Mouse (Mus musculus) intestine, postnatal 0 days (tissue): Measurements from ENCODE around the gene Hbq1a. TPM values are rescaled to one million over a fixed set of nuclear protein-coding genes. Genes with fewer than 3 reads are reported as not detected.

Experiments used
- ATAC-seq: fragments of 200-750 bp; cut with Nextera tagmentation; 2 replicates; pipeline ENCODE4 v1.8.0; 2017; ENCODE audit warnings: mild to moderate bottlenecking, moderate TSS enrichment, moderate library complexity
- H3K27ac ChIP-seq: fragments of 300-500 bp; sonication (generic); 2 replicates; pipeline ENCODE4 v1.5.1; 2014; ENCODE audit warnings: mild to moderate bottlenecking, low read depth, low read length, moderate library complexity
- H3K27me3 ChIP-seq: fragments of 300-500 bp; sonication (generic); replicated peaks from 2 replicates; pipeline ENCODE4 v1.6.1; 2014; ENCODE audit warnings: low read length, mixed read lengths; ENCODE audit not compliant: control insufficient read depth, insufficient read depth
- H3K36me3 ChIP-seq: fragments of 300-500 bp; sonication (generic); 2 replicates; pipeline ENCODE4 v1.6.1; 2014; ENCODE audit warnings: mild to moderate bottlenecking, moderate library complexity; ENCODE audit not compliant: control insufficient read depth, insufficient read depth
- H3K4me1 ChIP-seq: fragments of 300-500 bp; sonication (generic); replicated peaks from 2 replicates; pipeline ENCODE4 v1.6.1; 2014; ENCODE audit warnings: antibody characterized with exemption, low read length, mixed read lengths; ENCODE audit not compliant: control insufficient read depth, insufficient read depth
- H3K4me2 ChIP-seq: fragments of 300-500 bp; sonication (generic); replicated peaks from 2 replicates; pipeline ENCODE4 v1.6.1; 2014; ENCODE audit warnings: low read depth, mild to moderate bottlenecking, moderate library complexity
- H3K4me3 ChIP-seq: fragments of 300-500 bp; sonication (generic); 2 replicates; pipeline ENCODE4 v1.5.1; 2014; ENCODE audit warnings: low read depth, low read length
- H3K9ac ChIP-seq: fragments of 300-500 bp; sonication (generic); 2 replicates; pipeline ENCODE4 v1.6.1; 2014; ENCODE audit warnings: mild to moderate bottlenecking, low read depth, low read length
- H3K9me3 ChIP-seq: fragments of 300-500 bp; sonication (generic); 2 replicates; pipeline ENCODE4 v1.6.1; 2016; ENCODE audit warnings: mixed run types; ENCODE audit not compliant: control insufficient read depth
- CTCF ChIP-seq: sonication (generic); IDR thresholded peaks from 2 replicates; pipeline ENCODE4 v1.5.1; 2016; ENCODE audit warnings: low read depth, mild to moderate bottlenecking, control low read depth, antibody characterized with exemption, moderate library complexity
- WGBS: fragments of 180-500 bp; shearing (Covaris S2); extraction: QIAGEN DNeasy Blood & Tissue Kit; methylation state at CpG from one replicate; pipeline ENCODE4 v1.1.7; 2014; 5-methylcytosine and 5-hydroxymethylcytosine counted together
- polyA plus RNA-seq: library from polyadenylated mRNA; unstranded; fragments of >200 nt; fragmentation: Nextera tagmentation; extraction: Ambion mirVana; gene quantifications from 2 replicates; pipeline ENCODE4 v1.2.1, GENCODE M21; 2015

Gene Hbq1a
- polyA plus RNA-seq, 1 experiment from 2014 or later, result 0.21 TPM

DNA sequence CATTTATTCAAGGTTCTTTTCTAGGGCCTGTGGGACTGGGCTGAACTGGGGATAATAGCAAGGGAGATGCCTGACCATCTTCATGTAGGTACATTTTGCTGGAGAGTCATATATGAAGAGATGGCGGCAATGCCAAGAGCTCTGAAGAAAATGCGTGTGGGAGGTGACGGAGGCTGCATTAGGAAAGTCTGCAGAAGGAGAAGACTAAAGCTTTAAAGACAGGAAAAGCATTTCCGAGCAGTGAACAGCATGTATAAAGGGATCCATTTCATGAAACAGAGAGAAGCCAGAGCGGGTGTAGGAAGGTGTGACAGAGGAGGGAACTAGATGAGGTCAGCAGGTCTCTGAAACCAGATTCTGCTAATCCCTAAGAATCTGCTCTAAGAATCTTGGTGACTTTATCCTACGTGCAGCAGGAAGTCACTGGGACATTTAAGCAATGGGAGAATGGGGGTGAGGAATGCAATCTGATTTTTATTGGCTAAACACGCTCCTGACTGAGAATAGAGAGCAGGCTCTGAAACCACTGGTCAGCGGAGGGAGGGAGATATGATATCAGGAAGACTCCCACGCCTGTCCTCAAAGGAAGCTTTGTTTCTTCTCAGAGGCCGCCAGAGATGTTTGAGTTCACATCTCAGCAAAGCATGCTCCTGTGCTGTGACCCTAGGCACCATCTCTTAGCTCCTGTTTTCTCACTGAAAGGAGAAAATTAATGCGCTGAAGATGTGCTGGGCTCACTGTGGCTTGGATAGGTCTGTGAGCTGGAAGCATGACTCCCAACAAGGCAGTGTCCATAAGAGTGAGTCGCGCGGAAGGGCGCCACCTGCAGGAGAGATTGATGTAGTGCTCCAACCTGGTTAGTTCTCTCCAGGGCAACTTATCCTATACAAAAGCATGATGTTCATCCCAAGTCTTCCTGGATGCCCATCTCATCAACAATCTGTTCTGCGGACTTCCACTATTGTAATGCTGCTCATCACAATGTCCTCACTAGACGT, 40.9 kb downstream of the Hbq1a start:
- no peak for ATAC-seq
- no peak overlapping the region for H3K4me3 ChIP-seq
- no peaks in the 10 kb centered on the region for H3K27me3 ChIP-seq
- 39% methylated on average over 17 of the region's 17 CpGs for WGBS
- 0 out of 2 replicates have a peak, but pooled peaks cover 3% of the 10 kb centered on the region for H3K9me3 ChIP-seq
- H3K27ac ChIP-seq, result no peak overlapping the region
- no peak overlapping the region for H3K4me2 ChIP-seq
- H3K36me3 ChIP-seq, result no peaks in the 10 kb centered on the region
- TF ChIP-seq CTCF, result peak; percentile 93
- H3K4me1 ChIP-seq, result peaks cover 3% of the 10 kb centered on the region; the same call in 1 of the 2 replicates
- H3K9ac ChIP-seq, result no peak overlapping the region

DNA sequence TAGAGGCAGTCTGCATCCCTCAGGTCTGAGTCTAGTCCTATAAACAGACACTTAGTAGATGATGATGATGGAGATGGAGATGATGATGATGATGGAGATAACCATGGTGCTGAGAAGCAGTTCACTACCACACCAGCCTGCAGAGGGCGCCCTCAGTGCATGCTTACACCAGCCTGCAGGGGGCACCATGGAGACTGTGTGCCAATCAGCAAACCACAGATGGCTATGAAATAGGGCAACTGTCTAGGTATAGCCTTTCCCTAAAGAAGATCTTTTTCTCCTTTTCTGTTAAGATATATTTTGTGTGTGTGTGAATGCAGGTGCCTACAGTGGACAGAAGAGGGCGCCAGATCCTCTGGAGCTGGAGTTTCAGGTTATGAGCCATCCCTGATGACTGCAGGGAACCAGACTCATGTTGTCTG, 42.9 kb downstream of the Hbq1a start:
- Histone ChIP-seq H3K36me3 (no peaks in the 10 kb centered on the region), H3K4me1 (peaks cover 3% of the 10 kb centered on the region; the same call in 1 of the 2 replicates), H3K27me3 (no peaks in the 10 kb centered on the region), H3K9me3 (no peaks in the 10 kb centered on the region), H3K27ac (no peak overlapping the region), H3K4me2 (no peak overlapping the region), H3K4me3 (no peak overlapping the region), H3K9ac (no peak overlapping the region)
- 17% methylated on average over 2 of the region's 2 CpGs for WGBS
- peak; percentile 88 for TF ChIP-seq CTCF
- no peak for ATAC-seq

DNA sequence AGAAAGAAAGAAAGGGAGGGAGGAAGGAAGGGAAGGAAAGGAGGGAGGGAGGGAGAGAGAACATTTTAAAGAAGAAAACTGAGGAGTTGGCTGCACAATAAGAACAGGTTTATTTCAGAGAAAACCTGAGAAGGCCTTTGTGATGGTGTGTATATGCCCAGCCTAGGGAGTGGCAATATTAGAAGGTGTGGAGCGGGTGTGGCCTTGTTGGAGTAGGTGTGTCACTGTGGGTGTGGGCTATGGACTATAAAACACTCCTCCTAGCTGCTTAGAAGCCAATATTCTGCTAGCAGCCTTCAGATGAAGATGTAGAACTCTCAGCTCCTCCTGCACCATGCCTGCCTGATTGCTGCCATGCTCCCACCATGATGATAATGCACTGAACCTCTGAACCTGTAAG, 43.5 kb downstream of the Hbq1a start:
- Histone ChIP-seq H3K9ac (no peak overlapping the region), H3K4me2 (no peak overlapping the region), H3K9me3 (no peaks in the 10 kb centered on the region), H3K27ac (no peak overlapping the region), H3K4me3 (no peak overlapping the region), H3K27me3 (no peaks in the 10 kb centered on the region), H3K36me3 (no peaks in the 10 kb centered on the region), H3K4me1 (peaks cover 3% of the 10 kb centered on the region; the same call in 1 of the 2 replicates)
- no peak for TF ChIP-seq CTCF
- ATAC-seq, result no peak
- WGBS, result 88% methylated on average over 1 of the region's 1 CpGs

DNA sequence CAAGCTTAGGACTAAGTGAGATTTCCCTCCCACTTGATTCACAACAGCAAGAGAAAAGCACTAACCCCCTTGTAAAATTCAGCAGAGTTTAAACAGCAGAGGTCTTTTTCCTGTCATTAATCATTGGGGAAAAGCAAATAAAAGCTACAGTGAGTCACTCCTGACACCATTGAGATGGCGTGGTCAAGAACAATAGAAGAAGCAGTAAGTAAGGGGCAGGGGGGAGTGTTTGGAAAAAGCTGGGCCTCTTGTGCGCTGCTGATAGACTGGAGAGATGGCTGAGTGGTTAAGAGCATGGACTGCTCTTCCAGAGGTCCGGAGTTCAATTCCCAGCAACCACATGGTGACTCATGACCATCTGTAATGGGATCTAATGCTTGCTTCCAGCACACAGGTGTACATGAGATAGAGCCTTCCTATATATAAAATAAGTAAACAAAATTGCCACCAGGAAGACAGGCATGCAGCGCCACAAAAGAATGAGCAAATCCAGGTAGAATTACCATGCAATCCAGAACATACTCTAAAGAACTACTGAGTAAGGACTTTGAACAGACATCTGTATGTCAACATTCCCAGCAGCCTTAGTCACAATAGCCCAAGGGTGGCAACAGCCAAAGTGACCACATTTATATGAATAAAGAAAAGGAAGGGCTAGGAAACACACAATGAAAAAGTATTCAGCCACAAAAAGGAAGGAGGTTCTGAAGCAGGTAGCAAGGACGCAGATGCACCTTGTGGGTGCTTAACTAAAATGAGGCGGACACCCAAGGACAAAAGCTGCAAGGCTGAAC, 45.8 kb downstream of the Hbq1a start:
- peaks cover 3% of the 10 kb centered on the region; the same call in 1 of the 2 replicates for H3K4me1 ChIP-seq
- ATAC-seq, result peak; percentile 37; the same call in 1 of the 2 replicates
- 50% methylated on average over 6 of the region's 6 CpGs for WGBS
- no peaks in the 10 kb centered on the region for H3K27me3 ChIP-seq
- H3K4me2 ChIP-seq, result no peak overlapping the region
- H3K36me3 ChIP-seq, result no peaks in the 10 kb centered on the region
- no peaks in the 10 kb centered on the region for H3K9me3 ChIP-seq
- H3K27ac ChIP-seq, result no peak overlapping the region
- TF ChIP-seq CTCF, result no peak
- no peak overlapping the region for H3K9ac ChIP-seq
- no peak overlapping the region for H3K4me3 ChIP-seq

DNA sequence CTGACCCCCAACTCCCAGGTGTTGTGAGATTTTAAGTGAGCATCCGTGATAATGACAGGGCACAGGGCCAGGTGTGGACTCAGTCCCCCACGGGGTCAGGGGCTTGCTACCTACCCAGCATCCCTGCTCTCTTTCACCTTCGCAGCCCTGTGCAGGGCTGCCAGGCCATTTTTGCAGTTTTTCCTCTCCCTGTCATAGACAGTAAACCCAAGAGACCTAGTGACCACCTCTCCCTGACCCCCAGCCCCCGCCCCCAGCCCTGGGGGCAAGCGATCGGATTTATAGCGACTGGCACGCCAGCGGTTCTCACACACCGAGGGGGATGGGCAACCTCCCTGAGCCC, 47.4 kb downstream of the Hbq1a start:
- H3K4me3 ChIP-seq, result peak overlapping the region; percentile 73
- 0 out of 2 replicates have a peak, but pooled peaks cover 2% of the 10 kb centered on the region for H3K36me3 ChIP-seq
- H3K4me2 ChIP-seq, result peak overlapping the region; percentile 96
- no peak for TF ChIP-seq CTCF
- H3K4me1 ChIP-seq, result peaks cover 3% of the 10 kb centered on the region; the same call in 1 of the 2 replicates
- peak overlapping the region; percentile 67 for H3K9ac ChIP-seq
- H3K27me3 ChIP-seq, result no peaks in the 10 kb centered on the region
- 0 out of 2 replicates have a peak, but pooled peaks have one; percentile 0 for ATAC-seq
- H3K9me3 ChIP-seq, result no peaks in the 10 kb centered on the region
- 6% methylated on average over 10 of the region's 10 CpGs for WGBS
- 0 out of 2 replicates have a peak overlapping the region, but pooled peaks have one; percentile 21 for H3K27ac ChIP-seq
